Mouse (Mus musculus) lung, embryonic 16.5 days (tissue): ENCODE measurements around the gene Gfpt2. TPM values are rescaled to one million over a fixed set of nuclear protein-coding genes. Genes with fewer than 3 reads are reported as not detected.
A peak's percentile ranks its signal among the peaks of the same experiment; 100 is the strongest.

Source experiments
- ATAC-seq: fragments of 200-750 bp; cut with Nextera tagmentation; 2 replicates; pipeline ENCODE4 v1.8.0; 2017; ENCODE audit warnings: low read depth, mild to moderate bottlenecking, moderate library complexity
- H3K27ac ChIP-seq: fragments of 300-500 bp; sonication (generic); 2 replicates; pipeline ENCODE4 v1.5.1; 2014; ENCODE audit warnings: mild to moderate bottlenecking, control low read depth, low read length
- H3K27me3 ChIP-seq: fragments of 300-500 bp; sonication (generic); 2 replicates; pipeline ENCODE4 v1.6.1; 2014; ENCODE audit warnings: low read depth, low read length, mixed read lengths; ENCODE audit not compliant: control insufficient read depth, insufficient read depth
- H3K36me3 ChIP-seq: fragments of 300-500 bp; sonication (generic); 2 replicates; pipeline ENCODE4 v1.6.1; 2014; ENCODE audit warnings: low read length; ENCODE audit not compliant: control insufficient read depth, insufficient read depth
- H3K4me1 ChIP-seq: fragments of 300-500 bp; sonication (generic); replicated peaks from 2 replicates; pipeline ENCODE4 v1.6.1; 2014; ENCODE audit warnings: low read length, mixed read lengths; ENCODE audit not compliant: control insufficient read depth, insufficient read depth
- H3K4me2 ChIP-seq: fragments of 300-500 bp; sonication (generic); 2 replicates; pipeline ENCODE4 v1.6.1; 2014; ENCODE audit warnings: low read depth, low read length, control low read depth
- H3K4me3 ChIP-seq: fragments of 300-500 bp; sonication (generic); 2 replicates; pipeline ENCODE4 v1.5.1; 2014; ENCODE audit warnings: mild to moderate bottlenecking, low read length, control low read depth
- H3K9ac ChIP-seq: fragments of 300-500 bp; sonication (generic); 2 replicates; pipeline ENCODE4 v1.6.1; 2014; ENCODE audit warnings: low read length, control low read depth
- H3K9me3 ChIP-seq: fragments of 300-500 bp; sonication (generic); 2 replicates; pipeline ENCODE4 v1.6.1; 2016; ENCODE audit warnings: low read length; ENCODE audit not compliant: control insufficient read depth
- WGBS: fragments of 180-500 bp; shearing (Covaris S2); extraction: QIAGEN DNeasy Blood & Tissue Kit; methylation state at CpG from one replicate; pipeline ENCODE4 v1.1.7; 2014; 5-methylcytosine and 5-hydroxymethylcytosine counted together
- polyA plus RNA-seq: library from polyadenylated mRNA; unstranded; fragments of >200 nt; fragmentation: Nextera tagmentation; extraction: Ambion mirVana; gene quantifications from 2 replicates; pipeline ENCODE4 v1.2.1, GENCODE M21; 2015

Gene Gfpt2
- polyA plus RNA-seq, 1 experiment from 2014 or later, result 11.8 TPM

DNA sequence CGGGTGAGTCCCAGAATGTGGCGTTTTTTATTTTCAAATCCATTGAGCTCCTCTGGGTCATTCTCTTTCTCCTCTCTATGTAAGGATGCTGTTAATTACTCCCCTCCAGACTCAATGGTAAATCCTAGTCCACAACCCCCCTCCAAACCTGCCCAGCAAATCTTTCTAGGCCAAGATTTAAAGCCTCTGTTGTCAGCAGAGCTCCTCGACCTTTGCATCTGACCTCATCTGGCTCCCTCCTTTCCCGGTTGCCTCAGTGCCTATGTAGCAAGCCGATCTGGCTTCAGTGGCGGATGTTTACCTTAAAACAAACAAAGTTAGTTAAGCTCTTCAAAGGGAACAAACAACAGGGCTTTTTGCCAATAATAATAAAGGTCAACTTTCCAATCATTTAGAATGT is 33.3 kb downstream of the Gfpt2 start:
- Histone ChIP-seq H3K9me3 (no peaks in the 10 kb centered on the region), H3K4me3 (no peak overlapping the region), H3K36me3 (no peaks in the 10 kb centered on the region), H3K27ac (no peak overlapping the region), H3K9ac (no peak overlapping the region), H3K4me2 (no peak overlapping the region), H3K27me3 (no peaks in the 10 kb centered on the region), H3K4me1 (peaks cover 8% of the 10 kb centered on the region)
- no peak for ATAC-seq
- WGBS, result 33% methylated on average over 6 of the region's 6 CpGs

DNA sequence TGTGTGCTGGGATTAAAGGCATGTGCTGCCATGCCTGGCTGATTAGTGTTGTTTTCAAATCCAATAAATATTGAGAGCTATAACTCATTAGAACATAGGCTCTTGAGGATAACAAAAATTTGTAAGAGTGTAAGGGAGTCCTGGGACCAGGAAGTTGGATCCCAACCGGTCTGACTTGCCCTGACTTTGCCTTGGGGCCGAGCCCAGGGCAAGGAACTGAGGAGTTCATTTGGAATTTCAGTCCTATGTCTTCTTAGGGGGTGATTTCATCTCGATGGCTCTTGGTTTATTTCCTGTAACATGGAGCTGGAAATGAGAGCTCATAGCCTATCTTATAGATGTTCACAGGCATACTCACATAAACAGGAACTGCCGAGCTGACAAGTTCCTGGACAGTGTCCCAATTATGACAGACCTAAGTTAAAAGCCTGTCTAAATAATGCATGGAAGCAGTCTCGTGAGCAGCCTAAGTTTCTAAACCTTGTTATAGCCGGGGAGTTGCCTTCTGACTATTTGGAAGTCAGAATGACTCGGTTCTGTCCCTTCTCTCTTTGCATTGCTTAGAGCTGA is 35.3 kb downstream of the Gfpt2 start:
- peaks cover 2% of the 10 kb centered on the region; the same call in 1 of the 2 replicates for H3K36me3 ChIP-seq
- H3K27ac ChIP-seq, result peak overlapping the region; percentile 72
- peaks cover 8% of the 10 kb centered on the region for H3K4me1 ChIP-seq
- no peaks in the 10 kb centered on the region for H3K27me3 ChIP-seq
- WGBS, result 41% methylated on average over 7 of the region's 7 CpGs
- H3K4me3 ChIP-seq, result no peak overlapping the region
- H3K4me2 ChIP-seq, result no peak overlapping the region
- H3K9me3 ChIP-seq, result no peaks in the 10 kb centered on the region
- H3K9ac ChIP-seq, result no peak overlapping the region
- peak; percentile 89 for ATAC-seq

DNA sequence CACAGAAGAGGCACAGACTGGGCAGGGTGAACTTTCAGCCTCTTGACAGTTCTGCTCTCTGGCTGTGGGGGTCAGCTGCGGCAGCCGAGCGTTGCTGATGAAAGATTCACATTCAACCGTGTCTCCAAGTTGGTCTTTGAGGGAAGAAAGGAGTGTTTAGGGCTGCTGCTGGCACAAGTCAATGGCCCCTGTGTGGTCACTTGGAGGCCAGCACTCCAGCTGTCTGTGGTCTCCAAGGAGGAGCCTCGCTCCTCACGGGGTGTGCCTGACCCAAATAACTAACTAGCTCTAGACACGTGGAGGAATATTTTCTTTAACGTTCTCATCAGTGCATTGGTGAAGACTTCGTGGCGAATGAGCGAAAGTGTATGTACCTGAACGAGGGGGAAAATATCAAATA is 38.0 kb downstream of the Gfpt2 start:
- Histone ChIP-seq H3K4me1 (peaks cover 8% of the 10 kb centered on the region), H3K9ac (no peak overlapping the region), H3K4me2 (no peak overlapping the region), H3K36me3 (peaks cover 2% of the 10 kb centered on the region; the same call in 1 of the 2 replicates), H3K9me3 (no peaks in the 10 kb centered on the region), H3K4me3 (no peak overlapping the region), H3K27me3 (no peaks in the 10 kb centered on the region), H3K27ac (no peak overlapping the region)
- WGBS, result 86% methylated on average over 12 of the region's 12 CpGs
- no peak for ATAC-seq

DNA sequence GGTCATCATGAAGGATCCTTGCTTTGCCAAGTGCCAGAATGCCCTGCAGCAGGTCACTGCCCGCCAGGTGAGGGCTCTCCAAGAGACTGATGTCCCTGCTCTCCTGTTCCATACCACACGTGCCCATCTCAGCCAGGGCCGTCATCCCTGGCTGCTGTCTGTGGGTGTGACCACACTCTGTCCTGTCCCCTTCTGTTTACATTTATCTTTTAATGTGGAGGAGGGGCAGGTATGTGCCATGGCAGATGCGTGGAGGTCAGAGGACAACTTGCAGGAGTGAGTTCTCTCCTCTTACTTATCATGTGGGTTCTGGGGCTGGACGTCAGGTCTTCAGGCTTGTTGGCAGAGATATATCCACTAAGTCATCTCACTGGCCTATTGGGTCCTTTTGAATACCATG is 39.0 kb downstream of the Gfpt2 start:
- no peak for ATAC-seq
- Histone ChIP-seq H3K9ac (no peak overlapping the region), H3K4me2 (no peak overlapping the region), H3K27me3 (no peaks in the 10 kb centered on the region), H3K4me1 (peaks cover 8% of the 10 kb centered on the region), H3K27ac (no peak overlapping the region), H3K9me3 (no peaks in the 10 kb centered on the region), H3K4me3 (no peak overlapping the region), H3K36me3 (peaks cover 2% of the 10 kb centered on the region; the same call in 1 of the 2 replicates)
- WGBS, result 84% methylated on average over 5 of the region's 5 CpGs

DNA sequence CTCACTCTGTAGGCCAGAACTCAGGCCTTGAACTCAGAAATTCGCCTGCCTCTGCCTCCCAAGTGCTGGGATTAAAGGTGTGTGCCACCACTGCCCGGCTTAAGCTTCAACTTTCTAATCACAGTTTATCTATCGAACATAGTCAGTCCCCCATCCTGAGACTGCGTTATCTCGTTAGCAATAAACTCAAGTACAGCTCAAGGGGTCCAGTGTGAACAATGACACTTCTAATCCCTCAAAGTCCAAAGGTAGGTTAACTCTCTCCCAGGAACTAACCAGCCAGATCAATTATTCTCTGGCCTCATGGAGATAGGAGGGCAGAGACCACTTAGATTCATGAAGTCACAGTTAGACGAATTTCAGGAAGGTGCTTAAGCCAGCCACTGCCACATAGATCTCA is 40.3 kb downstream of the Gfpt2 start:
- H3K9ac ChIP-seq, result no peak overlapping the region
- H3K4me1 ChIP-seq, result peaks cover 5% of the 10 kb centered on the region
- no peaks in the 10 kb centered on the region for H3K9me3 ChIP-seq
- no peaks in the 10 kb centered on the region for H3K27me3 ChIP-seq
- ATAC-seq, result no peak
- WGBS, result 82% methylated on average over 6 of the region's 6 CpGs
- no peak overlapping the region for H3K27ac ChIP-seq
- H3K4me2 ChIP-seq, result no peak overlapping the region
- peaks cover 2% of the 10 kb centered on the region; the same call in 1 of the 2 replicates for H3K36me3 ChIP-seq
- H3K4me3 ChIP-seq, result no peak overlapping the region

DNA sequence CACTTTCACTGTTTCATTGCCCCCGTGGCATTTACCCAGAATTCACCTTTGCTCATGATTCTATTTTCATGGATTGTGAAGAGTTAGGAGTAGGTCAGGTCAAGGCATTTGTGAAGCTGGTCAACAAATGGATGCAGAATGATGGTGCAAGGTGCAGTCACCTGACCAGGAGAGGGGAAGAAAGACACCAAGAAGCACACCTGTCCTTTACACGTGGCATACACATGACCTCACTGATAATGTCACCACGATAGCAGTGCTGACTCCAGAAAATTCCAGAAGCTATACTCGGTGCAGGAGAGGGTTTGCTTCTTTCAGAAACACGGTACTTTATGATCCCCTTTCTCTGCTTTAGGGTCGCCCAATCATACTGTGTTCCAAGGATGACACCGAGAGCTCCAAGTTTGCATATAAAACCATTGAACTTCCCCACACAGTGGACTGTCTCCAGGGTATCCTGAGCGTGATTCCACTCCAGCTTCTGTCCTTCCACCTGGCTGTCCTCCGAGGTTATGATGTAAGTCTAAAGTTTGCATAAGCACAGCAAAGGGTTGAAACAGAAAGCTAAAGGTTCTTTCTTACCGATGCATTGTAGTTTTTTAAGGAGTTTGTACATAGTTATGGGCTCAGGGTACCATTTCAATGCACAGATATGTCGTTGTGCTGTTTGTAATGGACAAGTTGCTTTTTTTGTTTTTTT is 41.4 kb downstream of the Gfpt2 start:
- Histone ChIP-seq H3K36me3 (peaks cover 2% of the 10 kb centered on the region; the same call in 1 of the 2 replicates), H3K27me3 (no peaks in the 10 kb centered on the region), H3K27ac (no peak overlapping the region), H3K9ac (no peak overlapping the region), H3K4me1 (no peaks in the 10 kb centered on the region), H3K4me3 (no peak overlapping the region), H3K4me2 (no peak overlapping the region), H3K9me3 (no peaks in the 10 kb centered on the region)
- 90% methylated on average over 11 of the region's 11 CpGs for WGBS
- ATAC-seq, result no peak

DNA sequence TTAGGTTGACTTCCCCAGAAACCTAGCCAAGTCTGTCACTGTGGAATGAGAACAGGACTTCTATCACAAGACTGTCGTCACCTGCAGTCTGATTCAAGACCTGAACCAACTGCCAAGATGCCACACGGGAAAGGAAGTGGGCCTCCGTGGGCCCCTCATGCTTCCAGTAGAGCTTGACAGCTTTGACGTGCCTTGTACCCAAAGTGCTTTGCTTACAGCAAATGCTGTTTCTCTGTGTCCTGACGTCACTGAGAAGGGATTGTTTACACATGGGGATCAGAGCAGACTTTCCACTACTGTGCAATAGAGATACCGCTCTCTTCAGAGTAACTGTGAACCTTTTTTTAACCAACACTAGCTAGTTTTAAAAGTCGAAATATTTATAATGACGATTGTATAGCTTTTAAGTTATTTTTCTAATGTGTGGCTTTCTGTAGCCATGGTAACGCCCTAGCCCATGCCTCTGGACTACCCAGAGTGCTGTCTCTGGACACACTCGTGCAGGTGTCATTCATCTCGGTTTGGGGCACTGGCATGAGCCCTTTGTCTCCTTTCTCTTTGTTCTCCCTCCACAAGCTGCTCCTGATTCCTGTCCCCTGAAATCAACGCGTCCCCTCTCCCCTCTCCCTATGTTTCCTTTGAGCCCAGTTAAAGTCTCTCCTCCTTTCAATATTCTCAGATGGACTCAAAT is 43.9 kb downstream of the Gfpt2 start:
- no peak overlapping the region for H3K4me3 ChIP-seq
- H3K27ac ChIP-seq, result no peak overlapping the region
- ATAC-seq, result 0 out of 2 replicates have a peak, but pooled peaks have one; percentile 26
- H3K27me3 ChIP-seq, result no peaks in the 10 kb centered on the region
- no peaks in the 10 kb centered on the region for H3K4me1 ChIP-seq
- H3K9me3 ChIP-seq, result no peaks in the 10 kb centered on the region
- H3K9ac ChIP-seq, result no peak overlapping the region
- H3K36me3 ChIP-seq, result peaks cover 2% of the 10 kb centered on the region; the same call in 1 of the 2 replicates
- no peak overlapping the region for H3K4me2 ChIP-seq
- 55% methylated on average over 13 of the region's 13 CpGs for WGBS

DNA sequence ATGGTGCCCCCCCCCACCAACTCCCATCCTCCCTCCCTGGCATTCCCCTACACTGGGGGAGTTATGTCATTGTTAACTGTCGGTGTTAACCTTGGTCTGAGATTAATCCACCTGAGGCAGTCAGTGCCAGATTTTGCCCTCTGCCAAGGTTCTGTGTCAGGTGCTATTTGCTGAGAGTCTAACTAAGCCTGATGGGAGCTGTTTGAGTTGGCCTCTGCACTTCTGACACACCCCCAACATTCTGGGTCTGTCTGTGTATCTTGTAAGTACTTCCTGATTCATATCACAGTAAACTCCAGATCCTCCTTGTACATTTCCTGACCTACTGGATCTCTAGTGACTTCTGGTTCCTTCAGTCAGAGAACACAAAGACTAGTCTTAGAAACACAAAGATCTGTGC is 46.7 kb downstream of the Gfpt2 start:
- ATAC-seq, result 0 out of 2 replicates have a peak, but pooled peaks have one; percentile 31
- WGBS, result 40% methylated on average over 1 of the region's 1 CpGs

DNA sequence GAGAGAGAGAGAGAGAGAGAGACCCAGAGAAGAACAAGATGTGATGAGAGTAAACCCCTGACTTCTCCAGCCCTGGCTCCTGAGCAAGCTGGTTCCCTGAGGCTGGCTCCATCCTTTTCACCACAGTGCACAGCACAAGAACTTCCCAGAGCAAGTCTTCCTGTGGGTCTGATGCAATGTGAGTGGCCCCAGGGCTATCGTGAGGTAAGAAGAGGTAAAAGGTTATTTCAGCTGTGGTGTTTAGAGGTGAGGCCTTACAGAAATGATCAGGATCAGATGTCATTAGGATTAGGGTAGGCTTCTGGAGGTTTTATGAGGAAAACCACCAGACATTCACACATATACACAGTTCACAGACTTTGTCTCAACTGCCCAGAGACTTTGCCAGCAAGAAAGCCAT is 47.9 kb downstream of the Gfpt2 start:
- no peaks in the 10 kb centered on the region for H3K27me3 ChIP-seq
- no peaks in the 10 kb centered on the region for H3K9me3 ChIP-seq
- no peak overlapping the region for H3K4me3 ChIP-seq
- H3K27ac ChIP-seq, result no peak overlapping the region
- WGBS, result 61% methylated on average over 1 of the region's 1 CpGs
- no peak for ATAC-seq
- H3K9ac ChIP-seq, result no peak overlapping the region
- no peaks in the 10 kb centered on the region for H3K36me3 ChIP-seq
- H3K4me2 ChIP-seq, result no peak overlapping the region
- peaks cover 3% of the 10 kb centered on the region for H3K4me1 ChIP-seq

More for the DNA sequence above, 46.7 kb downstream of the Gfpt2 start:
- Histone ChIP-seq H3K27ac (no peak overlapping the region), H3K9ac (no peak overlapping the region), H3K4me2 (no peak overlapping the region), H3K27me3 (no peaks in the 10 kb centered on the region), H3K4me3 (no peak overlapping the region), H3K9me3 (no peaks in the 10 kb centered on the region), H3K36me3 (no peaks in the 10 kb centered on the region), H3K4me1 (no peaks in the 10 kb centered on the region)
